Mouse (Mus musculus) lung, embryonic 16.5 days (tissue): ENCODE measurements around the gene Nrde2. TPM values are rescaled to one million over a fixed set of nuclear protein-coding genes. Genes with fewer than 3 reads are reported as not detected.

Source experiments
- ATAC-seq: fragments of 200-750 bp; cut with Nextera tagmentation; 2 replicates; pipeline ENCODE4 v1.8.0; 2017; ENCODE audit warnings: low read depth, mild to moderate bottlenecking, moderate library complexity
- H3K27ac ChIP-seq: fragments of 300-500 bp; sonication (generic); 2 replicates; pipeline ENCODE4 v1.5.1; 2014; ENCODE audit warnings: mild to moderate bottlenecking, control low read depth, low read length
- H3K27me3 ChIP-seq: fragments of 300-500 bp; sonication (generic); 2 replicates; pipeline ENCODE4 v1.6.1; 2014; ENCODE audit warnings: low read depth, low read length, mixed read lengths; ENCODE audit not compliant: control insufficient read depth, insufficient read depth
- H3K36me3 ChIP-seq: fragments of 300-500 bp; sonication (generic); 2 replicates; pipeline ENCODE4 v1.6.1; 2014; ENCODE audit warnings: low read length; ENCODE audit not compliant: control insufficient read depth, insufficient read depth
- H3K4me1 ChIP-seq: fragments of 300-500 bp; sonication (generic); replicated peaks from 2 replicates; pipeline ENCODE4 v1.6.1; 2014; ENCODE audit warnings: low read length, mixed read lengths; ENCODE audit not compliant: control insufficient read depth, insufficient read depth
- H3K4me2 ChIP-seq: fragments of 300-500 bp; sonication (generic); 2 replicates; pipeline ENCODE4 v1.6.1; 2014; ENCODE audit warnings: low read depth, low read length, control low read depth
- H3K4me3 ChIP-seq: fragments of 300-500 bp; sonication (generic); 2 replicates; pipeline ENCODE4 v1.5.1; 2014; ENCODE audit warnings: mild to moderate bottlenecking, low read length, control low read depth
- H3K9ac ChIP-seq: fragments of 300-500 bp; sonication (generic); 2 replicates; pipeline ENCODE4 v1.6.1; 2014; ENCODE audit warnings: low read length, control low read depth
- H3K9me3 ChIP-seq: fragments of 300-500 bp; sonication (generic); 2 replicates; pipeline ENCODE4 v1.6.1; 2016; ENCODE audit warnings: low read length; ENCODE audit not compliant: control insufficient read depth
- WGBS: fragments of 180-500 bp; shearing (Covaris S2); extraction: QIAGEN DNeasy Blood & Tissue Kit; methylation state at CpG from one replicate; pipeline ENCODE4 v1.1.7; 2014; 5-methylcytosine and 5-hydroxymethylcytosine counted together
- polyA plus RNA-seq: library from polyadenylated mRNA; unstranded; fragments of >200 nt; fragmentation: Nextera tagmentation; extraction: Ambion mirVana; gene quantifications from 2 replicates; pipeline ENCODE4 v1.2.1, GENCODE M21; 2015

The Nrde2 gene
- polyA plus RNA-seq, 1 experiment from 2014 or later, result 13.2 TPM

DNA sequence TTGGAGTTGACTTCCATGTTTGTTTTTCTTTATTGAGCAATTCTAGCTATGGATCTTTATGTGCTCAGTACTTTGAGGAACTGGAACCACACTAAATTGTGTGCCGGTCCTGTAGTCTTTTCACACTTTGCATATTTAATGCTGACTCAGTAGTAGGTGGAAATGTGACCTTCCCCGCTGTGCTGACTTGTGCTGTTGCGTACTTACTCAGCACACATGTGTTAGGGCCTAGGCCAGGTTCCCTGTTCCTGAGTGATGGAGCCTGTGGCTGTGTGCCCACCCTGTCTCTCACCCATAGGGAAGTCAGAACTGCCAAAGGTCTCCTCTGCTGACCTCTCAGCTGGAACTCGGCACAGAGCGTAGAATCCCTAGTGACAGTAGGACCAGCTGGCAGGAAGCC lies 43.5 kb downstream of the Nrde2 start:
- H3K27ac ChIP-seq, result no peak overlapping the region

DNA sequence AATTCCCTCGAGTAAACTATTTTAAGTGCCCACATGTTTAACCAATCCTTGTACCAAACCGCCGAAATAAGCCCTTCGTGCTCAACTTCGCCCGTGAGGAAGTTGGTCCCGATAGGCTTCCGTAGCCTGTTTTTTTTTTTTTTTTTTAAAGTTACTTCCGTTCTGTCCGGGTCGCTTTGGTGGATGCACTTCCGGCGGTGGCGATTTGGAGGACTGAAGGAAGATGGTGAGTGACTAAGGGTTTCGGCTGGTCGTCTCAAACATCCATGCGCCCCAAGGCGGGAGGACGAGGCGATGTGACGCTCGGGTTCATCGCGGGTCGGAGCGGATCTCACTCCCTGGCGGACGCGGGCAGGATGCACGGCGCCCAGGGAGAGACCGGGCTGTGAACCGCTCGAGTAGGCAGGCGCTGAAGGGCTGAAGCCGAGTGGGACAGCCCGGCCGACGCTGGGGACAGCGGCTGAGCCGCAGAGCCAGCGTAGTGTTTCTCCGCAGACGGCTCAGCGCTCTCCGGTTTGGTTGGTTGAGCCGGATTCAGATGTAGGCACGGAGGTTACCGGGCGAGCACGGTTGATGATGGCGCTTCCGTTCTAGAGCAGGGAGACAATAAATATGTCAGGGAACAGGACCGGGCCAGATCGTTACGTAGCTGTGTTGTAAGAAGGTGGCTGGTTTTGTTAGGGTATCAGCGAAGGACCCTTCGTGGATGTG lies 49.3 kb downstream of the Nrde2 start, which contains the start of gene Psmc1:
TSS of gene Psmc1 (plus strand) at position 169 of the 711 bp plus-strand sequence.
- Histone ChIP-seq H3K4me2 (peak within 1 kb of the TSS; percentile 87), H3K4me1 (peaks cover 13% of the 10 kb centered on the region), H3K4me3 (peak within 1 kb of the TSS; percentile 98), H3K27ac (peak within 1 kb of the TSS; percentile 84), H3K36me3 (peaks cover 23% of the 10 kb centered on the region), H3K9ac (peak within 1 kb of the TSS; percentile 90), H3K9me3 (no peaks in the 10 kb centered on the region), H3K27me3 (no peaks in the 10 kb centered on the region)
- WGBS, result under 1% methylated on average over 58 of the region's 58 CpGs
- ATAC-seq, result peak; percentile 84

More for the DNA sequence above, 43.5 kb downstream of the Nrde2 start:
- Histone ChIP-seq H3K4me1 (peaks cover 5% of the 10 kb centered on the region), H3K9ac (no peak overlapping the region), H3K4me2 (no peak overlapping the region), H3K4me3 (no peak overlapping the region), H3K9me3 (no peaks in the 10 kb centered on the region), H3K36me3 (peaks cover 80% of the 10 kb centered on the region), H3K27me3 (no peaks in the 10 kb centered on the region)
- 87% methylated on average over 5 of the region's 5 CpGs for WGBS
- ATAC-seq, result no peak

DNA sequence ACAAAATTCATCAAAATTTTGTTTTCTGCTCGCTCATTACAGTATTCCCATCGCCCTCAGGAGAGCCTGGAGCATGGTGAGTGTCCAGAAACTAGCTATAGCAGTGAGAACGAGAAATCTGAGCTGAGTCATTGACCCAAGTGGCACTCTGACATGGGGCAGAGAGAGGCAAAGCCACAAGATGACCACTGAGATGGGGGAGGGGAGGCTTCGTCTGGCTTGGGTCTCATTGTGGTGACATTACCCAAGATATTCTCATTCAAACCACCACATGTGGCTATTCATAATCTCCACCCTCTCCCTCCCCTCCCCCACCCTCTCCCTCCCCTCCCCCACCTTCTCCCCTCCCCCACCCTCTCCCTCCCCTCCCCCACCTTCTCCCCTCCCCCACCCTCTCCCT lies 52.0 kb downstream of the Nrde2 start:
- no peaks in the 10 kb centered on the region for H3K27me3 ChIP-seq
- H3K9ac ChIP-seq, result no peak overlapping the region
- no peak overlapping the region for H3K27ac ChIP-seq
- no peak overlapping the region for H3K4me2 ChIP-seq
- peaks cover 4% of the 10 kb centered on the region for H3K36me3 ChIP-seq
- no peaks in the 10 kb centered on the region for H3K9me3 ChIP-seq
- no peak overlapping the region for H3K4me3 ChIP-seq
- H3K4me1 ChIP-seq, result peaks cover 13% of the 10 kb centered on the region
- ATAC-seq, result no peak
- WGBS, result 43% methylated on average over 4 of the region's 4 CpGs

DNA sequence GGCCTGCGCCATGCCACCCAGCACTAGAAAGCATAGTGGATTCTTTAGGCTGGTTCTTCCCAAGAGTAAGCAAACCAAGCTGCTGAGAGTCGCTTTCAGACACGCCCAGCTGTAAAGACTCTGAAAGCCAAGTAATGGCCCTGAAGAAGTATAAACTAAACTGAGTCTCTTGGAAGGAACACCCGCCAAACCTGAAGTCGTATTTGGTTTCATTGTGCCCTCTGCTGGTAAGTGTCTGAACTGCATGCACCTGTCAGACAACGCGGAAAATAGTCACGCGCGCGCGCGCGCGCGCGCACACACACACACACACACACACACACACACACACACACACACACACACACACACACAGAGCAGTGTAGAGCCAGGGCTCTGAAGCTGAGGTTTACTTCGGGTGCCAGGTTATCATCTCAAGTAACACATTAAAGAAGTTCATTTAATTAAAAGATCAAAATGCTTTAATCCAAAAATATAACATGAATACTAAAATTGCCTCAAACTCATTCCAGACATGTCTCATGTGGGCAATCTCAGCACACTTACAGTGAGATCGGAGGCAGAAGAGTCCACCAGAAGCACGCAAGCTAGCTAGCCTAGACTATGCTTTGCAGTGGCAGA lies 53.1 kb downstream of the Nrde2 start:
- no peaks in the 10 kb centered on the region for H3K36me3 ChIP-seq
- 0 out of 2 replicates have a peak overlapping the region, but pooled peaks have one; percentile 27 for H3K9ac ChIP-seq
- H3K4me1 ChIP-seq, result peaks cover 12% of the 10 kb centered on the region
- H3K9me3 ChIP-seq, result no peaks in the 10 kb centered on the region
- no peak overlapping the region for H3K4me3 ChIP-seq
- H3K27me3 ChIP-seq, result no peaks in the 10 kb centered on the region
- ATAC-seq, result peak; percentile 63
- WGBS, result 15% methylated on average over 13 of the region's 20 CpGs
- H3K27ac ChIP-seq, result 0 out of 2 replicates have a peak overlapping the region, but pooled peaks have one; percentile 10
- H3K4me2 ChIP-seq, result no peak overlapping the region

DNA sequence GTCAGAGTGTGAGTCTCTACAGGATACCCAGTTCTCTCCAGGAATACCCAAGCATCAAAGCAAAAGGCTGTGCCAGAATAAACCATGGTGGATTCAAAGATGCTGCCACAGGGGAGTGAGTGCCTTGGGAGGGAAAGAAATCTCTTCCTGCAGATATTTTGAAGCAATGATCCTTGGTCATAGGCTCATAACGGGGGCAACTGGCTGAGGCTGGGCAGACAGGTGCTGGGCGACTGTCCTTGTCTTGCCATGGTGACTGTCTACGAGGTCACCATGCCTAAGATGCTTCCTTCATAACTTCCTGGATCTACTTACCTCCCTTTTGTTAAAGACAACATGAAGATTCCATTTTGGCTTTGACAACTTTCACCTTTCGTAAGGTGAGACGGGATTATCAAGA lies 54.9 kb downstream of the Nrde2 start:
- Histone ChIP-seq H3K4me1 (peaks cover 5% of the 10 kb centered on the region), H3K9ac (no peak overlapping the region), H3K27ac (no peak overlapping the region), H3K9me3 (no peaks in the 10 kb centered on the region), H3K36me3 (no peaks in the 10 kb centered on the region), H3K4me2 (no peak overlapping the region), H3K27me3 (no peaks in the 10 kb centered on the region), H3K4me3 (no peak overlapping the region)
- 84% methylated on average over 5 of the region's 5 CpGs for WGBS
- no peak for ATAC-seq

DNA sequence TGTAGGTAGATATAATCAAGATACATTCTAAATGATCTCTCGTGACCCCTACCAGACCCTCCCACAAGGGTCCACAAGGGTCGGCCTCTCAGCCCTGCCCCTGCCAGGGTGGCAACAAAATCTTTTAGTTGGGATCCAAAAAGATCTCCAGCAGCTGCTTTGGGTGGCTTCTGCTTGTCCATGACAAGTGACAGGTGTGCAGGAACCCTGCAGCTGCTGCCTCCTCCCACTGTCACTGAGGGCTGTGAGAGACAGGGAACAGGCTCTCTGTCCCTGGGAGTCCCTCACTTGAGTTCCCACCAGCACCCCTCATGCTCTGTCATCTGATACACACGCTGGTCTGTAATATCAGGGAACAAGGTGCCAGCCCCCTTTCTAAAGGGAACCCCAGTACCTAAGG lies 57.8 kb downstream of the Nrde2 start:
- Histone ChIP-seq H3K27me3 (no peaks in the 10 kb centered on the region), H3K4me1 (peaks cover 5% of the 10 kb centered on the region), H3K9ac (no peak overlapping the region), H3K9me3 (no peaks in the 10 kb centered on the region), H3K36me3 (no peaks in the 10 kb centered on the region), H3K4me2 (no peak overlapping the region), H3K27ac (no peak overlapping the region), H3K4me3 (no peak overlapping the region)
- ATAC-seq, result no peak
- WGBS, result 56% methylated on average over 3 of the region's 3 CpGs

DNA sequence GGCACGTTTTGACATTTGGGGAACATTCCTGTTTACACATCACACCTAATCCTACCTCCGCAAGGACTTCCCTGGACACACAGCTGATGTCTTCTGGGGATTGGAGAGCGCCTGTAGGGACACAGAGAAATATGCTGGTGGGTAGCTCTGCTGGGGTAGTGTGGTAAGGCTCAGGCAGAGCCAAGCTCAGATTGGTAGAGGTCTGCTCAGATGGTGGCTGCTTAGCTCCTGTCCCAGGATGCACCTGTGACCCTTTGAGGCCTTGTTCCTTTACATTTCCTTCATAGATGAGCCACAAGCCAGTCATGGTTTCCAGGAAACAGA lies 58.8 kb downstream of the Nrde2 start:
- ATAC-seq, result no peak
- Histone ChIP-seq H3K27me3 (no peaks in the 10 kb centered on the region), H3K4me2 (no peak overlapping the region), H3K9me3 (no peaks in the 10 kb centered on the region), H3K9ac (no peak overlapping the region), H3K4me3 (no peak overlapping the region), H3K4me1 (no peaks in the 10 kb centered on the region), H3K27ac (no peak overlapping the region), H3K36me3 (no peaks in the 10 kb centered on the region)
- WGBS, result 49% methylated on average over 3 of the region's 3 CpGs

DNA sequence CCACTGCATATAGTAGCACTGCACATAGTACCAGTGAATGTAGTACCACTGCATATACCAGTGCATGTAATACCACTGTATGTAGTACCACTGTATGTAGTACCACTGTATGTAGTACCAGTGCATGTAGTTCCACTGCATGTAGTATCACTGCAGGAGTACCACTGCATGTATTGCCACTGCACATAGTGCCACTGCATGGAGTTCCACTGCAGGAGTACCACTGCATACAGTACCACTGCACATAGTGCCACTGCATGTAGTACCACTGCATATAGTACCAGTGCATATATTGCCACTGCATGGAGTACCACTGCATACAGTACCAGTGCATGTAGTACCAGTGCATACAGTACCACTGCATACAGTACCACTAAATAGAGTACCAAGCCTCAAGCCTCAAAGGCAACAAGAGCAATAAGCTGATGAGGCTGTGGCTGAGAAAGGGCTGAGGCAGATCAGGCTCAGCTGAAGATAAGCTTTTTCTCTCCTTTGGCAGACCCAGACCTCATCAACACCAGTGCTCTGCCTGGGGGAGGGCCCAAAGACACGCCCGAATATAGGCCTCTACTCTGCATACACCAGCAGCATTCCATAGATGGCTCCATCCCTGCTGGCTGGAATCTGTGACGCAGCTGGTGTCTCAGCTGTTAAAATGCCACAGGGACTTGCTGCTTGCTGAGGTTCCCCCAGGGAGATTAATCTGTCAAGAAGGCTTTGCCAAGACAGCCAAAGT lies 59.3 kb downstream of the Nrde2 start:
- no peaks in the 10 kb centered on the region for H3K36me3 ChIP-seq
- peak; percentile 23; the same call in 1 of the 2 replicates for ATAC-seq
- H3K27ac ChIP-seq, result no peak overlapping the region
- H3K4me3 ChIP-seq, result no peak overlapping the region
- 53% methylated on average over 3 of the region's 3 CpGs for WGBS
- H3K4me1 ChIP-seq, result no peaks in the 10 kb centered on the region
- H3K9me3 ChIP-seq, result no peaks in the 10 kb centered on the region
- H3K4me2 ChIP-seq, result no peak overlapping the region
- no peak overlapping the region for H3K9ac ChIP-seq
- H3K27me3 ChIP-seq, result no peaks in the 10 kb centered on the region

DNA sequence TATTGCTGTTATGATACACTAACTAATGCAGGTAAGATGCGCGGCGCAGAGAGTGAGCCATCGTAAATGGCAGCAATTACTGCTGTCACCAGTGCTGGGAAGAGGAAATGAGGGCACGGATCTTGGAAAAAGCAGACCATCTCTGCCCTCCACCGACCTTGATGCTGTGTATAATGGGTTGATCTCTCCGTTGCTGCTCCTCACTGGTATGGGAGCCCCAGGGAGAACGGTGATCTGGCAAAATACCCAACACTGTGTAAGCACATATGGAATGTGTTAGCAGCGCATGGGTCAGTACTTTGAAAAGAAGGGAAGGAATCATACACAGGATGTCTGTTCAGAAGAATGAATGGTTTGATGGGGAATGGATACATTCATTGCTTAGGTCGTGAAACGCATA lies 66.4 kb downstream of the Nrde2 start:
- no peak overlapping the region for H3K4me3 ChIP-seq
- WGBS, result 77% methylated on average over 11 of the region's 11 CpGs
- H3K27me3 ChIP-seq, result no peaks in the 10 kb centered on the region
- no peak overlapping the region for H3K27ac ChIP-seq
- H3K36me3 ChIP-seq, result no peaks in the 10 kb centered on the region
- no peak overlapping the region for H3K4me2 ChIP-seq
- no peaks in the 10 kb centered on the region for H3K4me1 ChIP-seq
- H3K9me3 ChIP-seq, result no peaks in the 10 kb centered on the region
- ATAC-seq, result no peak
- no peak overlapping the region for H3K9ac ChIP-seq
